Mouse (Mus musculus) CD4-positive, CD25-positive, alpha-beta regulatory T cell (primary cell): Measurements from ENCODE around the gene Pgm3. TPM values are rescaled to one million over a fixed set of nuclear protein-coding genes. Genes with fewer than 3 reads are reported as not detected.

Experiments
- polyA plus RNA-seq: library from polyadenylated mRNA; unstranded; fragments of 100-300 nt; shearing (Covaris generic); gene quantifications from one replicate; pipeline ENCODE4 v1.2.1, GENCODE M21; 2017

Pgm3 gene
- 17.6 TPM for polyA plus RNA-seq

DNA sequence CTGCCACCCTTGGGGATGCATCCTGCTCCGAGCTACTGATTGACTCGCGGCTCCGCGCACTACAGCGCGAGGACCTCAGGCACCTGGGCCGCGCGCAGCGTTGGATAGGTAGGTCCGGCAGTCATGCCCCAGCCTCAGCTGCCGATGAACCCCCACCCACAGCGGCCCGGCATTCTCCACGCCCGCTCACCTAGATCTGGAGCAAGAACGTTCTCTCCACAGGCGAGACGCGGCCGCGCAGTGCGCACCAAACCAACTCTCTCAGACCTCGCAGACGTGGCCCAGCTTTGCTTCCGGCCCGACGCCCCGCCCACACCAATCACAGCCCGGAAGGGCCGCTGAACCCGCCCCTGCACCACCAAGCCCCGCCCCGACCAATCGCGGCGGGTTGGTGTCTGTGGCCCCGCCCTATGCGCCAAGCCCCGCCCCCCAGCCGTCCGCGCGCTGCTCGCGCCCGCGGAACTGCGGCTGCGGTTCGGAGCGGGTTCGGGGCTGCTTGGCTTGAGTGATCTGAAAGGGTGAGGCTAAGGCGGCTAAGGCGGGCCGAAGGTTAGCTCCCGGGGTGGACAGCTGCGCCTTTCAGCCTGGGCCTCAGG lies at the start of gene Pgm3, which contains the start of gene Rwdd2a:
Gene Pgm3, minus strand, starts transcription at position 303 of the 596 bp plus-strand sequence.
Gene Rwdd2a, plus strand, starts transcription at position 452 of the 596 bp plus-strand sequence.

Other genes with a start within 250 kb of the Pgm3 start
- 4.3 TPM for gene Ube2cbp, start 106.9 kb downstream of the Pgm3 start, polyA plus RNA-seq
- 38.2 TPM for gene Dop1a, start 104.7 kb downstream of the Pgm3 start, polyA plus RNA-seq
- 5.4 TPM for gene Rwdd2a, start 149 bp upstream of the Pgm3 start, polyA plus RNA-seq
- gene Me1, start 124.1 kb upstream of the Pgm3 start, polyA plus RNA-seq: 0.11 TPM
- 0.07 TPM for gene Prss35, start 171.8 kb upstream of the Pgm3 start, polyA plus RNA-seq